10 mouse cellular contexts compared by ENCODE assay signal in genomic region chr12:4006079-4006478, GRCm38 (mm10). TPM values are rescaled to one million over a fixed set of nuclear protein-coding genes. Genes with fewer than 3 reads are reported as not detected.
DNase-seq lines count a peak whose midpoint lies in the region; ATAC-seq lines count a peak whose summit lies in the region.
"Had no signal": no experiment of that assay in that cellular context is flagged by ENCODE, and none has a peak within 500 bp of the region (broad histone marks: within the 10 kb centered on the region; RNA-seq: fewer than 3 reads in every experiment).

No protein-coding gene starts in this region.

- H3K27me3 ChIP-seq in hindbrain, embryonic 13.5 days = no peaks in the 10 kb centered on the region
- H3K27me3 ChIP-seq: liver, embryonic 15.5 days had no signal

- 0 out of 2 replicates have a peak overlapping the region, but pooled peaks have one; percentile 12 for H3K27ac ChIP-seq in hindbrain, embryonic 13.5 days
- H3K27ac ChIP-seq: liver, embryonic 15.5 days had no signal

- no peak overlapping the region for H3K4me2 ChIP-seq in hindbrain, embryonic 13.5 days
- H3K4me2 ChIP-seq: liver, embryonic 15.5 days had no signal

- H3K36me3 ChIP-seq in hindbrain, embryonic 13.5 days = no peaks in the 10 kb centered on the region
- H3K36me3 ChIP-seq: liver, embryonic 15.5 days had no signal

- H3K4me3 ChIP-seq in hindbrain, embryonic 13.5 days = no peak overlapping the region
- H3K4me3 ChIP-seq: liver, embryonic 15.5 days; myocyte had no signal

- DNase-seq in left cerebral cortex, postnatal 14 days (ENCODE audit: low spot score in 2 of 2) = peak; percentile 37 to 45
- no peak for DNase-seq in left cerebral cortex, postnatal 10 days (ENCODE audit: extremely low spot score in 1 of 2, low spot score in 2 of 2)
- peak; percentile 93 for DNase-seq in cerebellum, adult 9-10 months

- intact Hi-C loops in left cerebral cortex, postnatal 14 days (cut with DNase I) = no loop called here
- intact Hi-C loops in left cerebral cortex, postnatal 10 days (cut with DNase I) = no loop called here

- 82% methylated on average over 7 of the region's 7 CpGs for WGBS in hindbrain, embryonic 13.5 days

- ATAC-seq in cerebellum, adult (ENCODE audit: insufficient number of reproducible peaks, low FRiP score, low TSS enrichment) = peak; percentile 69
- ATAC-seq in hindbrain, embryonic 13.5 days (ENCODE audit: low FRiP score) = peak; percentile 50; the same call in 1 of the 2 replicates
- ATAC-seq in erythroblast, adult 5-6 weeks (replicated peaks; ENCODE audit: low FRiP score, poor library complexity, severe bottlenecking) = no peak
- no peak for ATAC-seq in granulocyte monocyte progenitor cell, adult 5-6 weeks (replicated peaks; ENCODE audit: poor library complexity, severe bottlenecking)

- H3K9me3 ChIP-seq in hindbrain, embryonic 13.5 days = no peaks in the 10 kb centered on the region
- H3K9me3 ChIP-seq: liver, embryonic 15.5 days had no signal

- H3K4me1 ChIP-seq in hindbrain, embryonic 13.5 days (replicated peaks) = peaks cover 49% of the 10 kb centered on the region
- H3K4me1 ChIP-seq: liver, embryonic 15.5 days had no signal

- H3K9ac ChIP-seq in hindbrain, embryonic 13.5 days = no peak overlapping the region
- H3K9ac ChIP-seq: liver, embryonic 15.5 days had no signal

RNA-seq across cellular contexts. Expression of gene Efr3b, which starts 32.6 kb away (rescaled TPM):
- total RNA-seq in left cerebral cortex, postnatal 14 days (2021) = 10 to 100 TPM; 95.7 to 97.7 TPM
- 100 to 1,000 TPM in 1 of 2 experiments, 10 to 100 TPM in 1; 95.7 to 101 TPM for total RNA-seq in left cerebral cortex, postnatal 10 days (2021)
- 36.2 and 38.2 TPM in 2 replicates for polyA plus RNA-seq in hindbrain, embryonic 13.5 days (2015; fragmentation: Nextera tagmentation; extraction: Ambion mirVana)
- total RNA-seq in erythroblast, adult 5-6 weeks (2015; ENCODE audit: low replicate concordance) = not detected in 2 replicates
- total RNA-seq in erythroblast, adult 5-6 weeks (2017; ENCODE audit: low replicate concordance) = 9.2 TPM in 1 of 2 replicates, not detected in the other
- total RNA-seq in granulocyte monocyte progenitor cell, adult 5-6 weeks (2014; fragmentation: Nextera tagmentation) = 0.21 and 0.58 TPM in 2 replicates
- total RNA-seq in granulocyte monocyte progenitor cell, adult 5-6 weeks (2017) = 0.13 and 0.21 TPM in 2 replicates

RNA-seq across cellular contexts. Expression of gene Pomc, which starts 51.3 kb away (rescaled TPM):
- 1 to 10 TPM; 3.1 to 3.7 TPM for total RNA-seq in left cerebral cortex, postnatal 14 days (2021)
- 1 to 10 TPM; 2.9 to 3.6 TPM for total RNA-seq in left cerebral cortex, postnatal 10 days (2021)
- polyA plus RNA-seq in hindbrain, embryonic 13.5 days (2015; fragmentation: Nextera tagmentation; extraction: Ambion mirVana) = 3.6 and 5.3 TPM in 2 replicates
- total RNA-seq in erythroblast, adult 5-6 weeks (2015; ENCODE audit: low replicate concordance) = not detected in 2 replicates
- total RNA-seq in erythroblast, adult 5-6 weeks (2017; ENCODE audit: low replicate concordance) = not detected in 2 replicates
- total RNA-seq in granulocyte monocyte progenitor cell, adult 5-6 weeks (2014; fragmentation: Nextera tagmentation) = not detected in 2 replicates
- total RNA-seq in granulocyte monocyte progenitor cell, adult 5-6 weeks (2017) = 1.4 and 3.3 TPM in 2 replicates
- total RNA-seq: MEL had no signal
- polyA plus RNA-seq: myocyte had no signal

Comparison
In these comparisons a context has a peak if more than half of its experiments do, and no peak if none do; other contexts are left out.
1. DNase-seq: peak in left cerebral cortex, postnatal 14 days (2 of 2) and cerebellum, adult 9-10 months (single experiment); none in left cerebral cortex, postnatal 10 days (0 of 2).
2. ATAC-seq: peak in cerebellum, adult (single experiment) and hindbrain, embryonic 13.5 days (single experiment); none in erythroblast, adult 5-6 weeks (single experiment) and granulocyte monocyte progenitor cell, adult 5-6 weeks (single experiment).
3. RNA of gene Efr3b, which starts 32.6 kb away (total RNA-seq): 95.7 to 101 TPM in left cerebral cortex, postnatal 10 days and 95.7 to 97.7 TPM in left cerebral cortex, postnatal 14 days; 0.13 to 0.58 TPM in granulocyte monocyte progenitor cell, adult 5-6 weeks and 9.2 TPM in erythroblast, adult 5-6 weeks; every median in the first group is over 4 times any median in the second.